Mouse (Mus musculus) limb, embryonic 14.5 days (tissue): Measurements from ENCODE around the gene Esrrg. TPM values are rescaled to one million over a fixed set of nuclear protein-coding genes. Genes with fewer than 3 reads are reported as not detected.

Experiments
- ATAC-seq: fragments of 200-750 bp; cut with Nextera tagmentation; 2 replicates; pipeline ENCODE4 v1.8.0; 2017; ENCODE audit warnings: low read depth, moderate number of reproducible peaks, moderate TSS enrichment; ENCODE audit not compliant: low FRiP score
- DNase-seq: peaks from one replicate; pipeline ENCODE4 v3.0.0-alpha.2; 2015; ENCODE audit warnings: low spot score
- H3K27ac ChIP-seq: fragments of 300-500 bp; sonication (generic); replicated peaks from 2 replicates; pipeline ENCODE4 v1.5.1; 2014; ENCODE audit warnings: low read depth, mild to moderate bottlenecking, low read length, moderate library complexity, mixed read lengths
- H3K27me3 ChIP-seq: fragments of 300-500 bp; sonication (generic); 2 replicates; pipeline ENCODE4 v1.6.1; 2014; ENCODE audit warnings: low read length, mixed read lengths; ENCODE audit not compliant: control insufficient read depth, insufficient read depth
- H3K36me3 ChIP-seq: fragments of 300-500 bp; sonication (generic); 2 replicates; pipeline ENCODE4 v1.6.1; 2014; ENCODE audit warnings: mild to moderate bottlenecking, low read length, moderate library complexity, mixed read lengths; ENCODE audit not compliant: control insufficient read depth, insufficient read depth
- H3K4me1 ChIP-seq: fragments of 300-500 bp; sonication (generic); 2 replicates; pipeline ENCODE4 v1.6.1; 2014; ENCODE audit warnings: antibody characterized with exemption, low read length, mixed read lengths; ENCODE audit not compliant: control insufficient read depth, insufficient read depth
- H3K4me2 ChIP-seq: fragments of 300-500 bp; sonication (generic); replicated peaks from 2 replicates; pipeline ENCODE4 v1.6.1; 2014; ENCODE audit warnings: low read depth, mild to moderate bottlenecking, low read length, moderate library complexity; ENCODE audit not compliant: severe bottlenecking
- H3K4me3 ChIP-seq: fragments of 300-500 bp; sonication (generic); replicated peaks from 2 replicates; pipeline ENCODE4 v1.5.1; 2014; ENCODE audit warnings: low read length
- H3K9ac ChIP-seq: fragments of 300-500 bp; sonication (generic); 2 replicates; pipeline ENCODE4 v1.6.1; 2014; ENCODE audit warnings: mild to moderate bottlenecking, low read depth, low read length, moderate library complexity; ENCODE audit not compliant: severe bottlenecking
- H3K9me3 ChIP-seq: fragments of 300-500 bp; sonication (generic); 2 replicates; pipeline ENCODE4 v1.6.1; 2016; ENCODE audit warnings: low read length; ENCODE audit not compliant: control insufficient read depth
- POLR2A ChIP-seq: fragments of 200-500 bp; IDR thresholded peaks from 2 replicates; pipeline ENCODE4 v1.8.0; 2012; ENCODE audit warnings: inconsistent platforms, mild to moderate bottlenecking, moderate library complexity, borderline replicate concordance; ENCODE audit not compliant: insufficient read depth, insufficient read length; ENCODE audit errors: extremely low read depth
- WGBS: fragments of 180-500 bp; shearing (Covaris S2); extraction: QIAGEN DNeasy Blood & Tissue Kit; methylation state at CpG from one replicate; pipeline ENCODE4 v1.1.7; 2014; 5-methylcytosine and 5-hydroxymethylcytosine counted together
- polyA plus RNA-seq, 2 experiments: library from polyadenylated mRNA; depleted of rRNA in 1 of 2; stranded (reverse) in 1 of 2; unstranded in 1 of 2; fragments of >200 nt; fragmentation: Nextera tagmentation in 1 of 2; extraction: Ambion mirVana in 1 of 2; gene quantifications; 2 replicates each; pipeline versions ENCODE4 v1.2.1 to v1.2.3; 2012 to 2014

The Esrrg gene
- polyA plus RNA-seq, 2 experiments, result 1.1 to 1.5 TPM

DNA sequence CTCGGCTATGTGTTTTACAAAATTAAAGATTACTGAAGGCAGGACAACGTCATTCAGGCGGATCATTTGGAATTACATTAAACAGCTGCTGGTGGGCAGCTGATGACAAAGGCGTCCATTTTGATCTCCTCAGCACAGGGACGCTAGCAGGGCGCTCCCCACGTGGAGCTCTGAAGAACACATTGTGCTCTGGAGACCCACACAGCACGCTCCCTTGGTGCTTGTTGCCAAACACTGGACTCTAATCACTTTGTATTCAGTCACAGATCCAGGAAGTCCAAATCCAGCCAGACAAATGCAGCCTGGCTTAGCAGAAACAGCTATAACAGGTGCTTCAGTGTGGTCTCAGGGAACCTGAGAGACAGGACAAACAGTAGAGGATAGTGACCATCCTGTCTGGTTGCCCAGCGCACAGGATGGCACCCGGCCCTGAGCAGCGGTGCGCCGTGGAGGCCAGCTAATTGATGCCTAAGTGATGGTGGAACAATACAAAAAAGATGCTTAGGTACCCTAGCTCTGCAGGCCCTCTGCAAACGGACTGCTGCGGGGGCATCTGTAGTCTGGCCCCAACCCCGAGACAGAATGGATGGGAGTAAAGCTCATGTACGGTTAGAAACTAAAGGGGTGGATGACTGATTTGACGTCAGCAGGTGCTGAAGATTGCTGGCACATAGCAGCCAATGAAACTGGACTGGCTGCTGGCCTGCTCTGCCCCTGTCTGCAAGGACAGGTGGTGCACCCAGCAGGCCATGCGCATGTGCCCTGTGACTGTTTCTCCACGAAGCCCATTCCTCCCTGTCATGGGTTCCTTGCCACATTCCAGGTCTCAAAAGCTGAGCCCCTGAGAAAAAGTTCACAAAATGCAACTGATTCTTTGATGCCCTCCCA lies 367.1 kb downstream of the Esrrg start:
- Histone ChIP-seq H3K27me3 (no peaks in the 10 kb centered on the region), H3K9ac (no peak overlapping the region), H3K4me3 (no peak overlapping the region), H3K4me2 (no peak overlapping the region), H3K36me3 (no peaks in the 10 kb centered on the region), H3K4me1 (no peaks in the 10 kb centered on the region), H3K9me3 (no peaks in the 10 kb centered on the region), H3K27ac (no peak overlapping the region)
- WGBS, result 85% methylated on average over 20 of the region's 20 CpGs
- no peak for ATAC-seq
- DNase-seq, result no peak
- TF ChIP-seq POLR2A, result no peak

DNA sequence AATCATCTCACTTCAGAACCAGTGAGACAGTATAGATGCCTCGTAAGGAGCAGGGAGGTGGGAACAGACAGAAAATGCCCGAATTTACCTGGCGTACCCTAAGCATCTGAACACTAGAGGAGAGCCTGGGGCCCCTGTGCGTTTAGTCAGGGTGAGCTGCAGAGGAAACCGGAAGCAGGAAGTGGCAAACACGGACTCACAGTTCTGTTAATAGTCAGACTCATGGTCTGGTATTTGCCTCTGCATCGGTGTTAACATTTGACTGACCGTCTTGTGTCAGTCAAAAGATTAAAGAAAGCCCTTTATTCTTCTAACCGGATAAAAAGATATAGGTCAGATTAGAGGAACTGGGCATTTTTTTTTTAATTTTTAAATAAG lies 367.8 kb downstream of the Esrrg start:
- Histone ChIP-seq H3K4me3 (no peak overlapping the region), H3K27me3 (no peaks in the 10 kb centered on the region), H3K9me3 (no peaks in the 10 kb centered on the region), H3K4me2 (no peak overlapping the region), H3K9ac (no peak overlapping the region), H3K4me1 (no peaks in the 10 kb centered on the region), H3K27ac (no peak overlapping the region), H3K36me3 (no peaks in the 10 kb centered on the region)
- 73% methylated on average over 9 of the region's 9 CpGs for WGBS
- TF ChIP-seq POLR2A, result no peak
- no peak for DNase-seq
- no peak for ATAC-seq

DNA sequence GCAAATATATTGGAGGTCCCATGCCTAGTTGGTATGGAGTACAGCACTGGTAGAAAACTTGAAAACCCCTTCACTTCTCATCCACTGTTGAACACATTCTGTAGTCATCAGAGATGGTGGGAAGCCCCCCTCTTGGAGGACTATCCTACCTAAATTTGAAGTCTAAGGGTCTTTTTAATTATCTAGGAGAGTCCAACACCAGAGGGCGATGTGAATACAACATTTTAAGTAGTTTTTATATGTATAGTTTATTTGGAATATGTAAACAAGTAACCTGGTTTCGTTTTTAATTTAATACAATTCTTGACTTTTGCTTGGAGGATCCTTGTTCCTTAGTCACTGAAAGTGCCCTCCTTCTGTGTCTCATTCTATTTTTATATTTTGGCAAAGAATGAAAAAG lies 372.4 kb downstream of the Esrrg start:
- no peak for DNase-seq
- ATAC-seq, result no peak

DNA sequence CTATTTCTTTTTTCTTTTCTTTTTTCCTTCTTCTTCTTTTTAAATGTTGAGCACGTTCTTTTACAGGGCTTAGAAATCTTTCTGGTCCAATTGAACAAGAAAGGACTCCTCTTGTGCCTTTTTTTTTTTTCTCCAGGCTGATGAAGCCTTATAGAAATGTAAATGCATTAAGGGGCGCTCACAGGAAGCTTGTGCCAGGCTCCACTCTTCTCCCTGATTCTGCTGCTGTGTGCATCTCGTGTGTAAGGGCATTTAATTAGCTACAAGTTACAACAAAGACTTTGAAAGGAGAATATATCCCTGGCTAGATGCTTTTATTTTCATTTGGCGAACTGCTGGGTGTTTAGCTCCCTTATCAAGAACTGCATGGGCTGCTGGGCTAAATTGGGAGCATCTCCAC lies 374.6 kb downstream of the Esrrg start:
- Histone ChIP-seq H3K9me3 (no peaks in the 10 kb centered on the region), H3K4me3 (no peak overlapping the region), H3K27ac (no peak overlapping the region), H3K4me1 (no peaks in the 10 kb centered on the region), H3K36me3 (no peaks in the 10 kb centered on the region), H3K27me3 (no peaks in the 10 kb centered on the region), H3K4me2 (no peak overlapping the region), H3K9ac (no peak overlapping the region)
- DNase-seq (no peak), ATAC-seq (no peak)
- WGBS, result 47% methylated on average over 4 of the region's 4 CpGs
- no peak for TF ChIP-seq POLR2A

More for the DNA sequence above, 372.4 kb downstream of the Esrrg start:
- no peaks in the 10 kb centered on the region for H3K9me3 ChIP-seq
- WGBS, result 59% methylated on average over 2 of the region's 2 CpGs
- no peak overlapping the region for H3K4me3 ChIP-seq
- no peak overlapping the region for H3K27ac ChIP-seq
- no peak overlapping the region for H3K9ac ChIP-seq
- no peaks in the 10 kb centered on the region for H3K36me3 ChIP-seq
- H3K27me3 ChIP-seq, result no peaks in the 10 kb centered on the region
- no peak for TF ChIP-seq POLR2A
- H3K4me1 ChIP-seq, result no peaks in the 10 kb centered on the region
- H3K4me2 ChIP-seq, result no peak overlapping the region

DNA sequence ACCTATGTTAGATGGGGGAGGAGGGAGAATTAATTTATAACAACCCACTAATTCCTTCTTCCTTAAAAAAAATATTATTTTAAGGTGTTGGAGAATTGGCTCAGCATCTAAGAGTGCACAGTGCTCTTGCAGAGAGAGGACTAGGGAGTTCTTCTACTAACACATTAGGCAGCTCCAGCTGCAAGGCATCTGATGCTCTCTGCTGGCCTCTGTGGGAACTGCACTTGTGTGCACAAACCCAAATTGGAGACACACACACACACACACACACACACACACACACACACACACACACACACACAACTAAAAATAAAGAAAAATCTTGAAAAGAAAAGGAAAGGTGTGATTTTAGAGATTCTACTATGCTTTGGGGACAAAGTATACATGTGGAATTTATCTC lies 381.6 kb downstream of the Esrrg start:
- no peak overlapping the region for H3K27ac ChIP-seq
- no peaks in the 10 kb centered on the region for H3K4me1 ChIP-seq
- H3K4me3 ChIP-seq, result no peak overlapping the region
- ATAC-seq, result no peak
- H3K9ac ChIP-seq, result no peak overlapping the region
- no peak for DNase-seq
- H3K36me3 ChIP-seq, result no peaks in the 10 kb centered on the region
- no peaks in the 10 kb centered on the region for H3K27me3 ChIP-seq
- H3K4me2 ChIP-seq, result no peak overlapping the region
- no peak for TF ChIP-seq POLR2A
- H3K9me3 ChIP-seq, result no peaks in the 10 kb centered on the region
